Mouse (Mus musculus): ENCODE measurements around the gene Rilp.

Rilp gene

DNA sequence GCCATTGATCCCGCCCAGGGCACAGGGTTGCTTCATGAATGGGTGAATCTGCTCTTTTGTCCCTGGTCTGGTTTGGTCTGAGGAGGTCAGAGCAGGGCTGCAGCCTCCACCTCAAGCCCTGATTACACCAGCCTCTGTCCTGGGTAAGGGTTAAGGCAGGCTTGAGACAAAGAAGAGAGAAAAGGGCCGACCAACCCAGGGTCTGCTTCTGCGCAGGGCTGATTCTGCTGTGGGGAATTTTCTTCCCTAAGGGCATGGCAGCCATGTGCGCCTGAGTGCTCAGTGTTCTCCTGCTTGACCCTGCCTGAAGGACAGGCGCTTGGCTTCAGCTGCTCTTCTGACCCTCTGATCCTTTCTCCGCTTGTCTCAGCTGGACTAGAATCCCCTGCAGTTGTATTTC lies 47.2 kb downstream of the Rilp start:
- no peak for DNase-seq (ENCODE audit: low spot score)

DNA sequence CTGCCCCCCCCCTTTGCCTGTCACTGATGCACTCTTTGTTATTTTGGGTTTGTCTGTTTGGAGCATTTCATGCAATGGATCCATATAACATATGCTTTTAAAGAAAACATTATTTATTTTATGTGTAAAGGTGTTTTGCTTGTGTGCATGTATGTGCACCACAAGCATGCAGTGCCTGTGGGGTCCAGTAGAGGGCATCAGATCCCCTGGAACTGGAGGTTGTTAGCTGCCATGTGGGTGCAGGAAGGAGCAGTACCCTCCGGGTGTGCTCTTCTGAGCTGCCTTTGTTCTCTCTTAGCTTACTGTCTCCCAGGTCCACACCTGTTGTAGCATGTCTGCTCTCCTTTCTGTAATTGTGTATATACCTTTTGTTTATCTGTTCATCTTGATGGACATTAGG lies 48.2 kb downstream of the Rilp start:
- no peak for DNase-seq (ENCODE audit: low spot score)

DNA sequence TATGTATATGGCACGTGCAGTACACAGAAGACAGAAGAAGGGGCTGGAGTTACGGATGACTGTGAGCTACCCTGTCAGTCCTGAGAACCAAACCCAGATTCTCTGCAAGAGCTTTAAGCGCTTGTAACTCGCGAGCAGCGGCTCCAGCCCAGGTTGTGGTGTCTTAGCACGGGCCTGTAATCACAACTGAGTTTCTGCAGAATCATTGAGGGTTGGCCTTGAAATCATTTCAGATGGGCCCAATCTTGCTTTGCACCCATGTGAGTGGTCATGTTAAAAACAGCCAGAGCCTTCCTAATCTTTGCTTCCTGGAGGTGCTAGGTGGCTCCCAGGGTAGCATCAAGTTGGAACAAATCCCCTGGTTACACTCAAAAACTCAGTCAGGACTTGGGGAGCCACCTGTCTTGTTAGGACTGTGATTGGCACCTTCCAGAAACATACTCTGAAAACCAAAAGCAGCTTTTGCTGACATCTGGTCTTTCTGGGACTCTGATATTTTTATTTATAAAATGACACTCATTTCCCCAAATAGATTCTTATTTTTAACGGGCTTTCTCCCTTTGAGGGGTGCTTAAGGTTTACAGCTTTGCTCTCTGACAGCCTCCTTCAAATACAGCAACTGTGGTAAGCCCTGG lies 50.1 kb downstream of the Rilp start:
- no peak for DNase-seq (ENCODE audit: low spot score)

DNA sequence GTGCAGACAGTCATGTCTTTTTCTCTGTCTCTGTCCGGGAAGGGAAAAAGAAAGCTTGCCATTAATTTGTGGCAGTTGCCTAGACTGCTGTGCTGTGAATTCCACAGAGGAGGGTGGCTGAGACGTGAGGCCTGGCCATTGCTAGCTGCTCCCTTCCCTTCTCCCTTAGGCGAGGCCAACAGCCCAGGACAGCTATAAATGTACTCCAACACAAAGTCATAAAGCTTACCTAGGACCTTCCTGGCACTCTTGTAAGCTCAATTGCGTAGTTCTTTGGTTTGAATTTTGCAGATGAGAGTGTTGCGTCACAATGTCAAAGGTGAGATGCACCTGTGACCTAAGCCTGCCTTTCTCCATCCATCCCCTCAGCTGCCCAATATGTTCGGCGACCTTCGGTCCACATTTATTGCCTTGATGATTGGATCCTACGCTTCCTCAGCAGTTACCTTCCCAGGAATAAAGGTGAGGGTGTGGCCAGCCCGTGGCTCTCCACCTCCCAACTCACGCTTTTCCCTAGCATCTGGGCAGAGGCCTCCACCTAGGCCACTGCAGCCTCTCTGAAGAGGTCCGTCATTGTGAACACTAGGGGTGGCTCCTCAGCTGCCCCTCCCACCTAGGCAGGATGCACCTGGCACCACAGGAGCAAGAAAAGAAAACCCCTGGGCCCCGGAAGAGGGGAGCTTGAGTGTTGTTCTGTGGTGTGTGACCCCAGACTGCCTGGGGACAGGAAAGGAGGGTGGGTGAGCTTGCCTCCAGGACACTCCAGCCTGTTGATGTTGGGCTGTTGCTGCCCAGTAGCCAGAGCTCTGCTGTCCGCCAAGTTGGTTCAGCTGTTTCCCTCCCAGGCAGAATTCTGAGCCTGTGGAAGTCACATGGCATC lies 50.9 kb downstream of the Rilp start:
- no peak for DNase-seq (ENCODE audit: low spot score)

DNA sequence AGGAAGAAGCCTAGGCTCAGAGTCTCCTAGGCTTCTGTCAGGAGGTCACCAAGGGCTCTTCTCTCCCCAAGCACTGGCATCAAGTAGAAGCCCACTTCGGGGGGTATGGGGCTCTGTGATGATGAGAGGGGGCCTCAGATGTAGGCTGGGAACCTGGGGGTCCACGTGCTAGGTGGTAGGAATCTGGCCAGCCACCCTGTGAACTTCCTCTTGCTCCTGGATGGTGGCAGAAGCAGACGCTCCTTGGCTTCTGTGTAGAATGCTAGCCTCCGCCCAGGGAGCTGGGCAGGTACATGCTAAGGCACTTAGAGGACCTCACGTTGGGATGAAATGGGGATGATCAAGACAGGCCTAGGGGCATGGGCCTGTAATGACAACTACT lies 51.5 kb downstream of the Rilp start:
- DNase-seq (ENCODE audit: low spot score), result no peak

Measured in testis, postnatal 10 days (tissue).